Mouse (Mus musculus): ENCODE measurements around the gene Kif6. TPM values are rescaled to one million over a fixed set of nuclear protein-coding genes. Genes with fewer than 3 reads are reported as not detected.

Gene Kif6
- 3.8 and 5.2 TPM in 2 replicates for polyA plus RNA-seq (2015; fragmentation: Nextera tagmentation; extraction: Ambion mirVana)

GRCm38 (mm10) chr17:49614577-49615235, at the start of gene Kif6:
Gene Kif6, plus strand, starts transcription at chr17:49615136.
- Histone ChIP-seq H3K27ac (ENCODE audit: low read length) (peak within 1 kb of the TSS; percentile 61), H3K36me3 (ENCODE audit: control insufficient read depth, insufficient read depth, low read length) (no peaks in the 10 kb centered on the region), H3K9ac (ENCODE audit: low read length) (peak within 1 kb of the TSS; percentile 67), H3K4me1 (replicated peaks; ENCODE audit: control insufficient read depth, insufficient read depth, low read length) (peaks cover 5% of the 10 kb centered on the region), H3K27me3 (ENCODE audit: control insufficient read depth, insufficient read depth, low read depth, low read length) (no peaks in the 10 kb centered on the region), H3K4me2 (ENCODE audit: low read depth, low read length) (peak within 1 kb of the TSS; percentile 95), H3K4me3 (ENCODE audit: low read length) (peak within 1 kb of the TSS; percentile 70), H3K9me3 (ENCODE audit: control insufficient read depth, low read length) (no peaks in the 10 kb centered on the region)
- WGBS = 2% methylated on average over 27 of the region's 27 CpGs
- peak; percentile 96 for ATAC-seq (ENCODE audit: low read depth)

GRCm38 (mm10) chr17:49568717-49569116, 46.2 kb upstream of the Kif6 start:
- Histone ChIP-seq H3K4me1 (replicated peaks; ENCODE audit: control insufficient read depth, insufficient read depth, low read length) (peaks cover 4% of the 10 kb centered on the region), H3K9me3 (ENCODE audit: control insufficient read depth, low read length) (no peaks in the 10 kb centered on the region), H3K9ac (ENCODE audit: low read length) (no peak overlapping the region), H3K4me2 (ENCODE audit: low read depth, low read length) (no peak overlapping the region), H3K27me3 (ENCODE audit: control insufficient read depth, insufficient read depth, low read depth, low read length) (no peaks in the 10 kb centered on the region), H3K36me3 (ENCODE audit: control insufficient read depth, insufficient read depth, low read length) (no peaks in the 10 kb centered on the region), H3K27ac (ENCODE audit: low read length) (no peak overlapping the region), H3K4me3 (ENCODE audit: low read length) (no peak overlapping the region)
- WGBS = 48% methylated on average over 8 of the region's 8 CpGs
- no peak for ATAC-seq (ENCODE audit: low read depth)

- Histone ChIP-seq H3K9me3 (ENCODE audit: control insufficient read depth, low read length) (no peaks in the 10 kb centered on the region), H3K27ac (ENCODE audit: low read length) (no peak overlapping the region), H3K27me3 (ENCODE audit: control insufficient read depth, insufficient read depth, low read depth, low read length) (no peaks in the 10 kb centered on the region), H3K36me3 (ENCODE audit: control insufficient read depth, insufficient read depth, low read length) (no peaks in the 10 kb centered on the region), H3K4me2 (ENCODE audit: low read depth, low read length) (no peak overlapping the region), H3K4me3 (ENCODE audit: low read length) (no peak overlapping the region), H3K4me1 (replicated peaks; ENCODE audit: control insufficient read depth, insufficient read depth, low read length) (no peaks in the 10 kb centered on the region), H3K9ac (ENCODE audit: low read length) (no peak overlapping the region)
- 89% methylated on average over 3 of the region's 3 CpGs for WGBS
- no peak for ATAC-seq (ENCODE audit: low read depth)
These were observed 37.6 kb upstream of the Kif6 start for GRCm38 (mm10) chr17:49577321-49577720.

GRCm38 (mm10) chr17:49582471-49582870, 32.5 kb upstream of the Kif6 start:
- no peaks in the 10 kb centered on the region for H3K36me3 ChIP-seq (ENCODE audit: control insufficient read depth, insufficient read depth, low read length)
- no peak overlapping the region for H3K4me2 ChIP-seq (ENCODE audit: low read depth, low read length)
- H3K4me3 ChIP-seq (ENCODE audit: low read length) = no peak overlapping the region
- WGBS = 43% methylated on average over 11 of the region's 11 CpGs
- H3K27ac ChIP-seq (ENCODE audit: low read length) = no peak overlapping the region
- no peak for ATAC-seq (ENCODE audit: low read depth)
- no peaks in the 10 kb centered on the region for H3K27me3 ChIP-seq (ENCODE audit: control insufficient read depth, insufficient read depth, low read depth, low read length)
- H3K9me3 ChIP-seq (ENCODE audit: control insufficient read depth, low read length) = no peaks in the 10 kb centered on the region
- H3K9ac ChIP-seq (ENCODE audit: low read length) = no peak overlapping the region
- no peaks in the 10 kb centered on the region for H3K4me1 ChIP-seq (replicated peaks; ENCODE audit: control insufficient read depth, insufficient read depth, low read length)

DNA sequence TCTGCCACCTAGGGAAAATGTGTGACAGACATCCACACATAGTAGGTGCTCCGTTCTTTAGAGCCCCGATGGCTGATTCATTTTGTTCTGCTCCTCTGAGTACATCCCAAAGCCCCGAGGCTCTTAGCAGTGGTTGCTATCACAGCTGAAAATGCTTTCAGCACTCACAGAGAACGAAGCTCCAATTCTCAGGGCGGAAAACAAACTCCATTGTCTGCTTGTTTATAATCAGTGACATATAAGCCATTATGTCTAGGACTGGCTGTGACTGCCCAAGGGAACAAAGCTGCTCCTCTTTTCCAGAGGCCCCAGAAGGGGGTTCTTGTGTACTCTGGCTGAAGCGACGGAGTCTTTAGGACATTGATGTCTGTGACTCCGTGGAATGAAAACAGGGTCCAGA, 24.9 kb upstream of the Kif6 start:
- H3K4me3 ChIP-seq (ENCODE audit: low read length) = no peak overlapping the region
- no peaks in the 10 kb centered on the region for H3K4me1 ChIP-seq (replicated peaks; ENCODE audit: control insufficient read depth, insufficient read depth, low read length)
- no peak overlapping the region for H3K27ac ChIP-seq (ENCODE audit: low read length)
- no peaks in the 10 kb centered on the region for H3K27me3 ChIP-seq (ENCODE audit: control insufficient read depth, insufficient read depth, low read depth, low read length)
- no peak overlapping the region for H3K9ac ChIP-seq (ENCODE audit: low read length)
- H3K9me3 ChIP-seq (ENCODE audit: control insufficient read depth, low read length) = no peaks in the 10 kb centered on the region
- H3K36me3 ChIP-seq (ENCODE audit: control insufficient read depth, insufficient read depth, low read length) = no peaks in the 10 kb centered on the region
- ATAC-seq (ENCODE audit: low read depth) = no peak
- no peak overlapping the region for H3K4me2 ChIP-seq (ENCODE audit: low read depth, low read length)
- WGBS = 37% methylated on average over 8 of the region's 8 CpGs

DNA sequence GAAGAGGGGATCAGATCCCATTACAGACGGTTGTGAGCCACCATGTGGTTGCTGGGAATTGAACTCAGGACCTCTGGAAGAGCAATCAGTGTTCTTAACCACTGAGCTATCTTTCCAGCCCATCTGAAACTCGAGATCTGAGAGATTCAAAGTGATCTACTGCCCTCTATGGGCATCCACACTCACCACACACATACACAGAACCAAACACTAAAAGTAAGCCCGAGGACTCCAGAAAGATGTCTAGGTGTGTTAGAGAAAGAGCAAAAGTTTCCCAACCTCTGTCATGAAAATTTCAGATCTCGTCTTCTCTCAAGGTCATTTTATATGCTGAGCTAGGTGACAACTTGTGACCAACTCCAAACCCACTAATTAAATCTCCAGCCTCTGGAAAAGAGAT, 9.5 kb upstream of the Kif6 start:
- no peak for ATAC-seq (ENCODE audit: low read depth)
- H3K4me2 ChIP-seq (ENCODE audit: low read depth, low read length) = no peak overlapping the region
- no peaks in the 10 kb centered on the region for H3K36me3 ChIP-seq (ENCODE audit: control insufficient read depth, insufficient read depth, low read length)
- no peaks in the 10 kb centered on the region for H3K4me1 ChIP-seq (replicated peaks; ENCODE audit: control insufficient read depth, insufficient read depth, low read length)
- whole genome bisulfite sequencing = 67% methylated on average over 4 of the region's 4 CpGs
- no peak overlapping the region for H3K9ac ChIP-seq (ENCODE audit: low read length)
- H3K4me3 ChIP-seq (ENCODE audit: low read length) = no peak overlapping the region
- no peak overlapping the region for H3K27ac ChIP-seq (ENCODE audit: low read length)
- H3K9me3 ChIP-seq (ENCODE audit: control insufficient read depth, low read length) = no peaks in the 10 kb centered on the region
- no peaks in the 10 kb centered on the region for H3K27me3 ChIP-seq (ENCODE audit: control insufficient read depth, insufficient read depth, low read depth, low read length)

DNA sequence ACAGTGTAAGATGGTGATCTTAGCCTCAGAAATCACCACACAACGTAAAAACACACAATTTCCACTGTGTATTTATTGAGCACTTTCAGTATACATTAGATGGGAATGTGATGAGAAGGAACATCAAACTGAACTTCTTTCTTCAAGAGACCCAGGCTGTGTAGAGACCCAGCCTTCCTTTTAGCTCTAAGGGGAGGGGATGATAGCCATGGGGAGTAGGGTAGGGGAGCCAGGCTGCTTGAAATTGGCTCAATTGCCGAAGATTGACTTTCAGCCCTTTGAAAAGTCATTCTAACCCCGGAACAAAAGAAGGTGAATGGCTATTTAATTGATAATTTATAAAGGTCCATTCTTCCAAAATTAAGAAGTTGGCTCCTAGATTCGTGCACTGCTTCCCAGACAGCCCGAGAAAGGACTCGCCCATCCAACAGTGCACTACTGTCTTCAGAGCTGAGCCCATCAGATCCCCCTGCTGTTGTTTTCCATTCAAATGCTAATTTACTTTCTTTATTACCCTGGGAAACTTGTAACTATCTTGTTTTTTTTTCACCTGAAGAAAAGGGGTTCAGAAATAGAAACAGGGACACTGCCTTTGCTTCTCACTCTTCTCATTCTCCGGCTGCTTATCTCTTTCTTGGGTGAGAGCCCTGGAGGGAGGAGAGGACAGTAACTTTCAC, 7.4 kb upstream of the Kif6 start:
- 67% methylated on average over 7 of the region's 7 CpGs for WGBS
- H3K27ac ChIP-seq (ENCODE audit: low read length) = no peak overlapping the region
- no peaks in the 10 kb centered on the region for H3K36me3 ChIP-seq (ENCODE audit: control insufficient read depth, insufficient read depth, low read length)
- no peak overlapping the region for H3K4me2 ChIP-seq (ENCODE audit: low read depth, low read length)
- no peak overlapping the region for H3K4me3 ChIP-seq (ENCODE audit: low read length)
- no peak overlapping the region for H3K9ac ChIP-seq (ENCODE audit: low read length)
- no peaks in the 10 kb centered on the region for H3K4me1 ChIP-seq (replicated peaks; ENCODE audit: control insufficient read depth, insufficient read depth, low read length)
- ATAC-seq (ENCODE audit: low read depth) = no peak
- no peaks in the 10 kb centered on the region for H3K27me3 ChIP-seq (ENCODE audit: control insufficient read depth, insufficient read depth, low read depth, low read length)
- no peaks in the 10 kb centered on the region for H3K9me3 ChIP-seq (ENCODE audit: control insufficient read depth, low read length)

- Histone ChIP-seq H3K9ac (ENCODE audit: low read length) (no peak overlapping the region), H3K27me3 (ENCODE audit: control insufficient read depth, insufficient read depth, low read depth, low read length) (no peaks in the 10 kb centered on the region), H3K4me3 (ENCODE audit: low read length) (no peak overlapping the region), H3K4me2 (ENCODE audit: low read depth, low read length) (no peak overlapping the region), H3K4me1 (replicated peaks; ENCODE audit: control insufficient read depth, insufficient read depth, low read length) (peaks cover 2% of the 10 kb centered on the region), H3K27ac (ENCODE audit: low read length) (no peak overlapping the region), H3K9me3 (ENCODE audit: control insufficient read depth, low read length) (no peaks in the 10 kb centered on the region), H3K36me3 (ENCODE audit: control insufficient read depth, insufficient read depth, low read length) (no peaks in the 10 kb centered on the region)
- no peak for ATAC-seq (ENCODE audit: low read depth)
- WGBS = 52% methylated on average over 8 of the region's 8 CpGs
These were observed 4.6 kb upstream of the Kif6 start for GRCm38 (mm10) chr17:49610296-49610695.

DNA sequence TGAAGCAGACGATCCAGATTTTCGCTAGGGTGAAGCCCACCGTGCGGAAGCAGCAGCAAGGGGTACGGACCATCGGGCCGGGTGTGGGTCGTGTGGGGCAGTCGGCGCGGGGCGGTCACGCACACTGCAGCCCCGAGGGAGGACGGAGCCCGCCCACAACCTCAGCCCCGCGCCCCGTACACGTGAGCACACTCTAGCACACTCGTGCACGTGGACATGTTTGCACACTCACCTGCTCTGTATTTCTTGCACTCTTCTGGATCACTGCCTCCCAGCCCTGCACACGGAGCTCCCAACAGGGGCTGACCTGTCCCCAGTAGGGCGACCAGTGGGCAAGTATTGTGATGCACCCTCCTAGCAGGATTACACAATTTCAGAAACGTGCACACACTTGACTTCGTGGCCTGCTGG, 310 bp downstream of the Kif6 start:
- Histone ChIP-seq H3K4me1 (replicated peaks; ENCODE audit: control insufficient read depth, insufficient read depth, low read length) (peaks cover 5% of the 10 kb centered on the region), H3K4me2 (ENCODE audit: low read depth, low read length) (peak overlapping the region; percentile 95), H3K9me3 (ENCODE audit: control insufficient read depth, low read length) (no peaks in the 10 kb centered on the region), H3K36me3 (ENCODE audit: control insufficient read depth, insufficient read depth, low read length) (no peaks in the 10 kb centered on the region), H3K4me3 (ENCODE audit: low read length) (peak overlapping the region; percentile 70), H3K9ac (ENCODE audit: low read length) (peak overlapping the region; percentile 67), H3K27ac (ENCODE audit: low read length) (no peak overlapping the region; the same call in 1 of the 2 replicates), H3K27me3 (ENCODE audit: control insufficient read depth, insufficient read depth, low read depth, low read length) (no peaks in the 10 kb centered on the region)
- WGBS = under 1% methylated on average over 26 of the region's 26 CpGs
- ATAC-seq (ENCODE audit: low read depth) = peak; percentile 77
